Mouse (Mus musculus) cerebellum, adult (tissue): Measurements from ENCODE around the gene Gm9999.
"Not testable (repeated sequence)": the region's sequence is repeated elsewhere in the genome, so short reads cannot be mapped to it uniquely, and the experiment has no call there.

ENCODE experiments used
- ATAC-seq: cut with Nextera tagmentation; 2 replicates; pipeline ENCODE4 v1.9.2; 2017; ENCODE audit warnings: mild to moderate bottlenecking, moderate library complexity, mixed read lengths; ENCODE audit not compliant: insufficient number of reproducible peaks, low FRiP score, low TSS enrichment

Gene Gm9999

DNA sequence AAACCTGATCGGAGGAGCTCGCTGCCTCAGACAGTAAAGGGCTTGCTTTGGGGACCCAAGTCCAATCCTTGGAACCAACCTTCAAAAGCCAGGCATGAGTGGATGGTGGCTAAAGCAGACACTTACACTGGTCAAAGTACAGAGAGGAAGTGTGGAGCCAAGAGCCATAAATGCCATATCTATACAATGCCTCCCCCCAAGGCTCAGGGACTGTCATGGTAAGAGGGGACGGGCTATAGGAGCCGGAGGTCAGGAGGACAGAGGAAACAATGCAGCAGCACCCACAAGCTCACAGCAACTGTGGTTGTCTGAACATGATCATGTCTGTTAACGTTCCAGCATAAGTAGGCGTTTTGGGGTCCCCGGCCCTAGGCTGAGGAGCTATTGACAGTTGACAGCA, 41.1 kb downstream of the Gm9999 start:
- ATAC-seq: no peak

DNA sequence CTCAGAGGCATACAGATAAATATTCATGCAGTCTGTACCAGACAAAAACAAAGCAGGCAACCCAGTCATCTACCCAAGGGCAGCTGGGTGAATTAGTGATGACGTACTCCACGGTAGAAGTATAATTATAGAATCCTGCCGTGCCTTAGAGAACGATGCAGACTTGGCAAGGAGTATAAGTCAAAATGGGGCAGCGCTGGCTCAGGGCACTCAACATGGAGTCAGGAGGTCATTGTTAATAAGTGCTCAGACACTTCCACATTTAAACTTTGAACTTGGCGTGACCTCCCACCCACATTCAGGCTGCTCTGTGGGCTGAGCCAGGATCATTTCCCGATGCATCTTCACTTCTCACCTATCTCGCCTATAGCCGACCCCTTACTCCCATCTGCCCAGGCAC, 42.0 kb downstream of the Gm9999 start:
- no peak for ATAC-seq

DNA sequence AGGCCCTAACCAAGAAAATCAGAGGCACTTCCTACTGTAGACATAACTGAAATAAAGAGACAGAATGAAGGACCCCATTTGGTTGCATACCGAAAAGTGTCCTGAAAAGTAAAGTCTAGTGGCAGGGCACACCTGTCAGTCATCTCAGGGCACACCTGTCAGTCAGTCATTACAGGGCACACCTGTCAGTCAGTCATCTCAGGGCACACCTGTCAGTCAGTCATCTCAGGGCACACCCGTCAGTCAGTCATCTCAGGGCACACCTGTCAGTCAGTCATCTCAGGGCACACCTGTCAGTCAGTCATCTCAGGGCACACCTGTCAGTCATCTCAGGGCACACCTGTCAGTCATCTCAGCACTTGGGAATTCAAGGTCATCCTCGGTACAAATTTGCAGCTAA, 43.5 kb downstream of the Gm9999 start:
- ATAC-seq: not testable (repeated sequence)

DNA sequence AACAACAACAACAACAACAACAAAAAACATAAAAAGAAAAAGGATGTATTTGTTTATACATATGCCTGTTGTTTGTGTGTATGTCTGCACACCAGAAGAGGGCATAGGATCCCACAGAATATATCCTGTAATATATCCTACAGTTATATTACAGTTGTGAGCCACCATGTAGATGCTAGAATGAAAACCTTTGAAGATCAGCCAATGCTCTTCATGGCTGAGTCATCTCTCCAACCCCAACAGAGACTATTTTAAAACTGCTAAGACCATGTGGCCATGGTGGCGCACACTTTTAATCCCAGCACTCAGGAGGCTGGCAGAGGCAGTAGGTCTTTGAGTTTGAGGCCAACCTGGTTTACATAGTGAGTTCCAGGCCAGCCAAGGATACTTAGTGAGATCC, 44.1 kb downstream of the Gm9999 start:
- no peak for ATAC-seq

DNA sequence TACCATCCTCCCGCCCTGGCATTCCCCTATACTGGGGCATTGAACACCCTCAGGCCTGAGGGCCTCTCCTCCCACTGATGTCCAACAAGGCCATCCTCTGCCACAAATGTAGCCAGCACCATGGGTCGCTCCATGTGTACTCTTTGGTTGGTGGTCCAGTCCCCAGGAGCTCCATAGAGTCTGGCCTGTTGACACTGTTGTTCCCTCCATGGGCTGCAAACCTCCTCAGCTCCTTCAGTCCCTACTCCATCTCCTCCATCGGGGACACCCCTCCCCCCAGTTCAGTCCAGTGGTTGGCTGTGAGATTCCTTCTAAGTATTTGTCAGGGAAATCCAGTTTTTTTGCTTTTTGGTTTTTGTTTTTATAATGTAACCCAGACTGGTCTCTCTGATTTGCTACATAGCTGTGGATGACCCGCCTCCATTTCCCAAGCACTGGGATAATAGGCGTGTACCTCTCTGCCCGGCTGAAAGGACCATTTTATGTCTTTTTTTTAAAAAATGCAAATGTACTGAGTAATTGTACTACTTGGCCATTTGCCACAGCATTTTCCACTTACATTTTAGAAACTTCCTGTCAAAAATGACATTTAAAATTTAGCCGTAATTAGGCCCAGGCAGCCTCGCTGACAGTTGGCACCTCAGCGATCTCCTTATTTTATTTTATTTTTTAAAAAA, 47.3 kb downstream of the Gm9999 start:
- no peak for ATAC-seq

DNA sequence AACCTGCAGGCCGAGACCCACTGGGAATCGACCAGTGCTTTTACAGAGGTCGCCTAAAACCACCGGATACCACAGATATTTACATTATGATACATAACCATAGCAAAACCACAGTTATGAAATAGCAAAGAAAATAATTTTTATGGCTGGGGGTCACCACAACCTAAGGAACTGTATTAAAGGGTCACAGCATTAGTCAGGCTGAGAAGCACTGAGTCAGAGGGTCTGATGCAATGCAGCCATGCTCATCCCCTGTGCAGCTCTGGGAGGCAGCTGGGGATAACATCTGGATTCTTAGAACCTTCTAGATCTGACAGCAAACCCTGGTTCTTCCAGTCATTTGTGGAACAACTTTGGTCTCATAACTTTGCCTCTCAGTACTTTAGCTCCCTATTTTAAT, 48.0 kb downstream of the Gm9999 start:
- ATAC-seq: no peak

DNA sequence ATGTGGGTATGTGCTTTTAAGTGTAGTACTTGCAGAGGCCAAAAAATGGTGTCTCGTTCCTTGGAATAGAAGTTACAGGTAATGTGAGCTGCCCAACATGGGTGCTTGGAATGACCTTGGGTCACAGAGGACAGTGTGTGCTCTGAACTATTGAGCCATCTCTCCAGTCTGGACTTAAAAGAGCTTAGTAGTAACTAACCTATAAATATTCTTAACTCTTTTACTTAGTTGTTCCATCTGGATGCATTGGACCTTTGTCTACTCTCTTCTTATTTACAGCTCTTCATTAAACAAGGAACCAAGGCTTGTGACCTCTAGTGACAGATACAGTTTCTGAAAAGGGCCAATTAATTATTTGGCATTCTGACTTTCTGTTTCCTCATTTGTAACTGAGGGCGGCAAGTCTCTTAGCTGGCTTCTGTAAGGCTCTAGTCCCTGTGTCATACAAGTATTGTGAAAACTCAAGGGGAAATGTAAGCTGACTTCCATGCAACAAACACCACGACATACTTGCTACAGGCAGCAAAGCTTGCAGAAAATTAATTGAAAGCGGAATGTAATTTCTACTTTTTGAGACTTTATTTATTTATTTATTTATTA, 51.5 kb downstream of the Gm9999 start:
- ATAC-seq: no peak

DNA sequence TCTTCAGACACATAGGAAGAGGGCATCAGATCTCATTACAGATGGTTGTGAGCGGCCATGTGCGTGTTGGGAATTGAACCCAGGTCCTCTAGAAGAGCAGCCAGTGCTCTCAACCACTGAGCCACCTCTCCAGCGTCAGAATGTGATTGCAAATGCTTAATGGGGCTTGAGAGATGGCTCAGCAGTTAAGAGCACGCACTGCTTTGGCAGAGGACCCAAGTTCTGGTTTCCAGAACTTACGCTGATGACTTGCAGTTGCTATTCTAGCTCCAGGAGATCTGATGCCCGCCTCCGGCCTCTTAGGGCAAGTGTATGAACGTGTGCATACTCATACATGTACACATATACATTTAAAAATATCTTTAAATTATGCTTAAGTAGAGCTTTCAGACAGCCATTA, 52.0 kb downstream of the Gm9999 start:
- no peak for ATAC-seq
